In genomic region chr5:134014257-134015163, GRCm38 (mm10) we compare ENCODE assay signal across 8 mouse cellular contexts.
DNase-seq lines count a peak whose midpoint lies in the region; ATAC-seq lines count a peak whose summit lies in the region.

No protein-coding gene starts in this region.

- H3K36me3 ChIP-seq in embryonic facial prominence, embryonic 15.5 days, result no peaks in the 10 kb centered on the region
- H3K36me3 ChIP-seq in heart, embryonic 12.5 days, result no peaks in the 10 kb centered on the region

- no peaks in the 10 kb centered on the region for H3K9me3 ChIP-seq in embryonic facial prominence, embryonic 15.5 days (replicated peaks)
- H3K9me3 ChIP-seq in heart, embryonic 12.5 days (replicated peaks), result 0 out of 2 replicates have a peak, but pooled peaks cover 4% of the 10 kb centered on the region

- H3K9ac ChIP-seq in embryonic facial prominence, embryonic 15.5 days, result no peak overlapping the region
- no peak overlapping the region for H3K9ac ChIP-seq in heart, embryonic 12.5 days

- ATAC-seq in embryonic facial prominence, embryonic 15.5 days (ENCODE audit: insufficient number of reproducible peaks, low FRiP score, low TSS enrichment, low read depth), result peak; percentile 90
- peak; percentile 91 for ATAC-seq in heart, embryonic 12.5 days (ENCODE audit: insufficient number of reproducible peaks, low FRiP score)

- DNase-seq in cerebellum, postnatal 10 days, result peak; percentile 87 to 92
- DNase-seq in cerebellum, adult 11 months, result no peak
- DNase-seq in kidney, adult 8-10 months, result peak; percentile 17 to 24
- peak; percentile 61 to 66 for DNase-seq in lung, adult 18-20 months
- DNase-seq in ovary, adult 18-20 months (ENCODE audit: low spot score), result peak; percentile 46
- DNase-seq in B cell, adult 2 months, result no peak

- H3K4me1 ChIP-seq in embryonic facial prominence, embryonic 15.5 days, result peaks cover 25% of the 10 kb centered on the region
- peaks cover 24% of the 10 kb centered on the region for H3K4me1 ChIP-seq in heart, embryonic 12.5 days (replicated peaks)

- WGBS in embryonic facial prominence, embryonic 15.5 days, result 14% methylated on average over 13 of the region's 13 CpGs
- 13% methylated on average over 13 of the region's 13 CpGs for WGBS in heart, embryonic 12.5 days

- no peaks in the 10 kb centered on the region for H3K27me3 ChIP-seq in embryonic facial prominence, embryonic 15.5 days
- H3K27me3 ChIP-seq in heart, embryonic 12.5 days (replicated peaks), result 0 out of 2 replicates have a peak, but pooled peaks cover 4% of the 10 kb centered on the region

- no peak overlapping the region for H3K4me3 ChIP-seq in embryonic facial prominence, embryonic 15.5 days (replicated peaks)
- no peak overlapping the region for H3K4me3 ChIP-seq in heart, embryonic 12.5 days

- H3K4me2 ChIP-seq in embryonic facial prominence, embryonic 15.5 days (replicated peaks), result peak overlapping the region; percentile 36
- H3K4me2 ChIP-seq in heart, embryonic 12.5 days, result peak overlapping the region; percentile 42

- H3K27ac ChIP-seq in embryonic facial prominence, embryonic 15.5 days (replicated peaks), result peak overlapping the region; percentile 92
- peak overlapping the region; percentile 83 for H3K27ac ChIP-seq in heart, embryonic 12.5 days (ENCODE audit: poor library complexity, severe bottlenecking)

Comparison
In these comparisons a context has a peak if more than half of its experiments do, and no peak if none do; other contexts are left out.
1. DNase-seq: peak in cerebellum, postnatal 10 days (2 of 2), kidney, adult 8-10 months (2 of 2), lung, adult 18-20 months (2 of 2) and ovary, adult 18-20 months (single experiment); none in cerebellum, adult 11 months (single experiment) and B cell, adult 2 months (0 of 2).